Mouse (Mus musculus): ENCODE results near the gene Ptpn5.

GRCm38 (mm10) chr7:47073536-47074521 is 59.7 kb downstream of the Ptpn5 start:
- TF ChIP-seq CTCF (IDR thresholded peaks at IDR 0.05; ENCODE audit: control insufficient read depth, insufficient read depth, insufficient replicate concordance, low read depth, low read length) (no peak), POLR2A (IDR thresholded peaks at IDR 0.05; ENCODE audit: control insufficient read depth, low read depth, low read length) (no peak)

Measured in testis, adult 2 months (tissue).